Mouse (Mus musculus): Measurements from ENCODE around the gene Pan3. TPM values are rescaled to one million over a fixed set of nuclear protein-coding genes. Genes with fewer than 3 reads are reported as not detected.

The Pan3 gene
- total and polyA plus RNA-seq, 2 experiments from 2014 or later = 28.0 to 63.9 TPM

- TF ChIP-seq EP300 (IDR thresholded peaks at IDR 0.05; ENCODE audit: low read depth) (no peak), CTCF (IDR thresholded peaks at IDR 0.05; ENCODE audit: low read depth) (no peak)
- Histone ChIP-seq H3K4me3 (ENCODE audit: low read depth, low read length) (no peak overlapping the region), H3K4me1 (ENCODE audit: control insufficient read depth, insufficient read depth) (peaks cover 23% of the 10 kb centered on the region), H3K9ac (replicated peaks; ENCODE audit: low read depth, low read length) (no peak overlapping the region), H3K36me3 (replicated peaks; ENCODE audit: control insufficient read depth, insufficient read depth, low read length) (no peaks in the 10 kb centered on the region), H3K4me2 (ENCODE audit: low read depth, low read length) (no peak overlapping the region), H3K9me3 (replicated peaks; ENCODE audit: control insufficient read depth, low read length) (no peaks in the 10 kb centered on the region), H3K27me3 (ENCODE audit: control insufficient read depth, insufficient read depth, low read length) (no peaks in the 10 kb centered on the region), H3K27ac (ENCODE audit: low read depth) (no peak overlapping the region)
- no peak for DNase-seq (ENCODE audit: low spot score)
- WGBS = 74% methylated on average over 4 of the region's 4 CpGs
- no peak for ATAC-seq (ENCODE audit: insufficient read depth, low read depth)
These were observed 12.8 kb downstream of the Pan3 start for GRCm38 (mm10) chr5:147442741-147443140.

GRCm38 (mm10) chr5:147444298-147444697 lies 14.3 kb downstream of the Pan3 start:
- 66% methylated on average over 6 of the region's 6 CpGs for WGBS
- TF ChIP-seq CTCF (IDR thresholded peaks at IDR 0.05; ENCODE audit: low read depth) = no peak
- no peak for TF ChIP-seq EP300 (IDR thresholded peaks at IDR 0.05; ENCODE audit: low read depth)
- Histone ChIP-seq H3K4me1 (ENCODE audit: control insufficient read depth, insufficient read depth) (peaks cover 26% of the 10 kb centered on the region; the same call in 1 of the 2 replicates), H3K4me2 (ENCODE audit: low read depth, low read length) (no peak overlapping the region), H3K27ac (ENCODE audit: low read depth) (no peak overlapping the region), H3K27me3 (ENCODE audit: control insufficient read depth, insufficient read depth, low read length) (no peaks in the 10 kb centered on the region), H3K9ac (replicated peaks; ENCODE audit: low read depth, low read length) (no peak overlapping the region), H3K4me3 (ENCODE audit: low read depth, low read length) (no peak overlapping the region), H3K36me3 (replicated peaks; ENCODE audit: control insufficient read depth, insufficient read depth, low read length) (no peaks in the 10 kb centered on the region), H3K9me3 (replicated peaks; ENCODE audit: control insufficient read depth, low read length) (no peaks in the 10 kb centered on the region)
- DNase-seq (ENCODE audit: low spot score) = no peak
- ATAC-seq (ENCODE audit: insufficient read depth, low read depth) = no peak

GRCm38 (mm10) chr5:147444757-147445156 lies 14.8 kb downstream of the Pan3 start:
- WGBS = 74% methylated on average over 2 of the region's 2 CpGs
- no peak for ATAC-seq (ENCODE audit: insufficient read depth, low read depth)
- DNase-seq (ENCODE audit: low spot score) = no peak
- H3K4me3 ChIP-seq (ENCODE audit: low read depth, low read length) = no peak overlapping the region
- H3K27me3 ChIP-seq (ENCODE audit: control insufficient read depth, insufficient read depth, low read length) = no peaks in the 10 kb centered on the region
- TF ChIP-seq CTCF (IDR thresholded peaks at IDR 0.05; ENCODE audit: low read depth) (no peak), EP300 (IDR thresholded peaks at IDR 0.05; ENCODE audit: low read depth) (no peak)
- no peak overlapping the region for H3K9ac ChIP-seq (replicated peaks; ENCODE audit: low read depth, low read length)
- no peaks in the 10 kb centered on the region for H3K9me3 ChIP-seq (replicated peaks; ENCODE audit: control insufficient read depth, low read length)
- no peak overlapping the region for H3K27ac ChIP-seq (ENCODE audit: low read depth)
- no peak overlapping the region for H3K4me2 ChIP-seq (ENCODE audit: low read depth, low read length)
- H3K4me1 ChIP-seq (ENCODE audit: control insufficient read depth, insufficient read depth) = peaks cover 26% of the 10 kb centered on the region; the same call in 1 of the 2 replicates
- no peaks in the 10 kb centered on the region for H3K36me3 ChIP-seq (replicated peaks; ENCODE audit: control insufficient read depth, insufficient read depth, low read length)

- no peaks in the 10 kb centered on the region for H3K36me3 ChIP-seq (replicated peaks; ENCODE audit: control insufficient read depth, insufficient read depth, low read length)
- WGBS = 78% methylated on average over 4 of the region's 4 CpGs
- H3K27ac ChIP-seq (ENCODE audit: low read depth) = no peak overlapping the region
- DNase-seq (ENCODE audit: low spot score) (no peak), ATAC-seq (ENCODE audit: insufficient read depth, low read depth) (no peak)
- no peak overlapping the region for H3K4me2 ChIP-seq (ENCODE audit: low read depth, low read length)
- H3K27me3 ChIP-seq (ENCODE audit: control insufficient read depth, insufficient read depth, low read length) = no peaks in the 10 kb centered on the region
- no peak overlapping the region for H3K9ac ChIP-seq (replicated peaks; ENCODE audit: low read depth, low read length)
- no peaks in the 10 kb centered on the region for H3K9me3 ChIP-seq (replicated peaks; ENCODE audit: control insufficient read depth, low read length)
- peaks cover 26% of the 10 kb centered on the region; the same call in 1 of the 2 replicates for H3K4me1 ChIP-seq (ENCODE audit: control insufficient read depth, insufficient read depth)
- no peak for TF ChIP-seq CTCF (IDR thresholded peaks at IDR 0.05; ENCODE audit: low read depth)
- TF ChIP-seq EP300 (IDR thresholded peaks at IDR 0.05; ENCODE audit: low read depth) = no peak
- no peak overlapping the region for H3K4me3 ChIP-seq (ENCODE audit: low read depth, low read length)
These were observed 15.3 kb downstream of the Pan3 start for GRCm38 (mm10) chr5:147445252-147445651.

- Histone ChIP-seq H3K9me3 (replicated peaks; ENCODE audit: control insufficient read depth, low read length) (no peaks in the 10 kb centered on the region), H3K9ac (replicated peaks; ENCODE audit: low read depth, low read length) (no peak overlapping the region), H3K27me3 (ENCODE audit: control insufficient read depth, insufficient read depth, low read length) (no peaks in the 10 kb centered on the region), H3K4me2 (ENCODE audit: low read depth, low read length) (no peak overlapping the region), H3K4me3 (ENCODE audit: low read depth, low read length) (no peak overlapping the region), H3K27ac (ENCODE audit: low read depth) (0 out of 2 replicates have a peak overlapping the region, but pooled peaks have one; percentile 20), H3K4me1 (ENCODE audit: control insufficient read depth, insufficient read depth) (peaks cover 21% of the 10 kb centered on the region; the same call in 1 of the 2 replicates), H3K36me3 (replicated peaks; ENCODE audit: control insufficient read depth, insufficient read depth, low read length) (peaks cover 16% of the 10 kb centered on the region; the same call in 1 of the 2 replicates)
- WGBS = 54% methylated on average over 4 of the region's 4 CpGs
- ATAC-seq (ENCODE audit: insufficient read depth, low read depth) = no peak
- no peak for TF ChIP-seq EP300 (IDR thresholded peaks at IDR 0.05; ENCODE audit: low read depth)
- TF ChIP-seq CTCF (IDR thresholded peaks at IDR 0.05; ENCODE audit: low read depth) = no peak
- no peak for DNase-seq (ENCODE audit: low spot score)
These were observed 18.6 kb downstream of the Pan3 start for GRCm38 (mm10) chr5:147448526-147448925.

GRCm38 (mm10) chr5:147448933-147449332 lies 19.0 kb downstream of the Pan3 start:
- DNase-seq (ENCODE audit: low spot score) (no peak), ATAC-seq (ENCODE audit: insufficient read depth, low read depth) (no peak)
- Histone ChIP-seq H3K9ac (replicated peaks; ENCODE audit: low read depth, low read length) (no peak overlapping the region), H3K36me3 (replicated peaks; ENCODE audit: control insufficient read depth, insufficient read depth, low read length) (peaks cover 18% of the 10 kb centered on the region; the same call in 1 of the 2 replicates), H3K27ac (ENCODE audit: low read depth) (0 out of 2 replicates have a peak overlapping the region, but pooled peaks have one; percentile 20), H3K27me3 (ENCODE audit: control insufficient read depth, insufficient read depth, low read length) (no peaks in the 10 kb centered on the region), H3K4me3 (ENCODE audit: low read depth, low read length) (no peak overlapping the region), H3K4me2 (ENCODE audit: low read depth, low read length) (no peak overlapping the region), H3K9me3 (replicated peaks; ENCODE audit: control insufficient read depth, low read length) (no peaks in the 10 kb centered on the region), H3K4me1 (ENCODE audit: control insufficient read depth, insufficient read depth) (peaks cover 20% of the 10 kb centered on the region; the same call in 1 of the 2 replicates)
- TF ChIP-seq EP300 (IDR thresholded peaks at IDR 0.05; ENCODE audit: low read depth) (no peak), CTCF (IDR thresholded peaks at IDR 0.05; ENCODE audit: low read depth) (no peak)
- 74% methylated on average over 4 of the region's 4 CpGs for WGBS

Measured in heart, postnatal 0 days (tissue).